Mouse (Mus musculus): ENCODE measurements at regions not wholly inside any gene's neighbourhood (a gene's known extent, or its start where the extent isn't known, plus 50 kb on each side); places are given as distances from the start of the nearest gene placed in this dataset.

GRCm38 (mm10) chr2:72886250-72886649, 94.0 kb downstream of the Sp3 start:
- no peak for DNase-seq (ENCODE audit: low spot score)
